Mouse (Mus musculus) right cerebral cortex, postnatal 4 days (tissue): Measurements from ENCODE around the gene Xab2.
A peak's percentile ranks its signal among the peaks of the same experiment; 100 is the strongest.

Experiments used
- DNase-seq: peaks from one replicate; pipeline ENCODE4 v3.0.0-alpha.2; 2022

Gene Xab2

DNA sequence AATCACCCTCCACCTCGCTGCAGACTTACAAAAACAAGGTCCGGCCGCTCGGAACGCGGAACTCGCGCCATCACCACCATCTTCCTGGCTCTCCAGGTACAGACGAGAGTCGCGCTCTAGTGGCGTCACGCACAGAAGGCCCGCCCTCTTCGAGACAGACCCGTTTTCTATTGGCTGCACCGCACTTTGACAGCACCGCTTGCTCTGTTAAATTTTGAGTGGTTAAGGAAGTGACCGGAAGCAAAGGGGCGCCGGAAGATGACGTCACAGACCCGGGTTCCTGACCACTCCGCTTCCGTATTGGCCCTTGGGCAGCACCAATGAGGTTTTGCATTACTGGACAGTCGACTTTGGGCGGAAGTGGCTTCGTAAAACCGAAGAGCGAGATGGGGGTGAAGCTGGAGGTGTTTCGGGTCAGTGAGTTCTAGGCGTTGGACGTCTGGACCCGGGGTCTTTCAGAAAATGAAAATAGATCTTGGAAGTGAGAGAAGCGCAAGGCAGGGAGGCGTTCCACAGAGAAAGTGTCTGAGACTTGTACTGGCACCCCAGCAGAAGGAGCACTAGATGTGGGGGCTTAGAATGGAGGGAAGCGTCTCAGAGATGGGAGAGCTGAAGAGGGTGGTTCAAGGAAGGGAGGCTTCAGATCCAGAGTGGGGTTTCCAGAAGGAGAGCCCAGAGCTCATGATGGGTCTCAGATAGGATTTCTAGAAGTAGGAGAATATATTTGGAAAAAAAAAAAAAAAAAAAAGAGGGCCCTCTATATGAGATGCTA lies at the start of gene Xab2, which contains the start of gene Pet100:
Gene Xab2 (minus strand): TSS at position 118 of the 772 bp plus-strand sequence.
Gene Pet100 (plus strand): TSS at position 350 of the 772 bp plus-strand sequence.
- DNase-seq, result peak; percentile 98

DNA sequence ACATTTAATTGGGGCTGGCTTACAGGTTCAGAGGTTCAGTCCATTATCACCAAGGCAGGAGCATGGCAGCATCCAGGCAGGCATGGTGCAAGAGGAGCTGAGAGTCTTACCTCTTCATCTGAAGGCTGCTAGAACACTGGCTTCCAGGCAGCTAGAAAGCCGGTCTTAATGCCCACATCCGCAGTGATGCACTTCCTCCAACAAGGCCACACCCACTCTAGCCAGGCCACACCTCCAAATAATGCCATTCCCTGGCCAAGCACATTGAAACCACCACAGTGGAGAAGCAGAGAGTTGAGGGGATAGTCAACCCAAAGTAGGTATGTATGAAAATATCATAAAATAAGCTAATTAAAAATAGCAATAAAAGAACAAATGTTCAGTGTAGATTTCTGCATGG lies 49.3 kb upstream of the Xab2 start:
- DNase-seq, result no peak

- no peak for DNase-seq
These were observed 44.4 kb upstream of the Xab2 start, which contains the start of gene Mcemp1 for GRCm38 (mm10) chr8:3665507-3665906. Gene Mcemp1, plus strand, starts transcription at chr8:3665754.

DNA sequence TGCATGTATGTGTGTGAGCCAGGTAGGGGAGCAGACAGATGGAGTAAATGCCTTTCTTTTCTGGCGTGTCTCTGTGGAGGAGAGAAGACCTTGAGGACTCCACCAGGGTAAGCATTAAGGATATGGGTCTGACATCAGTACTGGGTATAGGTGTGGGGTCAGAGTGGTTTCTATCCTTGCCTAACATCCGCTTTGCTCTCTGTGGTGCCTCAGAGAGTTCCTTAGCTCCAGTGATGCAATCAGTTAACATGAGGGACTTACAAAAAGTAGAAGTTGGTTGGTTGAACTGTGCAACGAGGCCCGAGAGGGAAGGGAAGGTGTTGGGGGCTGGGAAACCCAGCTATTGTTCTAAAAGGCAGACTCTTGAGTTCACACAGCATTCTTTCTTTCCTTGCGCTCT lies 43.3 kb upstream of the Xab2 start:
- no peak for DNase-seq

DNA sequence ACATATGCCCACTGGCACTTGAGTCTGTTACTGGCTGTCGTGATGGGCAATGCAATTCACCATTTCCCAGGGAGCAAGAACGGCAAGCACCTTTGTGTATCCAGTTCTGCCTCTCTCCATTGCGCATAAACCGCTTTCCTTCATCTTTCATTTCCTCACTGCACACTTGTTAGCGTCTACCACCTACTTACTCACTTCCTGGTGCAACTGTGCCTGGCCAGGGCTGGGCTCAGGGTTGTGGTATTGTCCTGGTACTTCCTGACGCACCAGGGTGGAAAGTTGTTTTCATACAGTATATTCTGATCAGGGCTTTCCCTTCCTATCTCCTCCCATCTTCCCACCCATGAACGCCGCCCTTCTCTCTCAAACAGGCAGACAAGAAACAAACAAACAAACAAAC lies 39.8 kb upstream of the Xab2 start:
- DNase-seq, result no peak

DNA sequence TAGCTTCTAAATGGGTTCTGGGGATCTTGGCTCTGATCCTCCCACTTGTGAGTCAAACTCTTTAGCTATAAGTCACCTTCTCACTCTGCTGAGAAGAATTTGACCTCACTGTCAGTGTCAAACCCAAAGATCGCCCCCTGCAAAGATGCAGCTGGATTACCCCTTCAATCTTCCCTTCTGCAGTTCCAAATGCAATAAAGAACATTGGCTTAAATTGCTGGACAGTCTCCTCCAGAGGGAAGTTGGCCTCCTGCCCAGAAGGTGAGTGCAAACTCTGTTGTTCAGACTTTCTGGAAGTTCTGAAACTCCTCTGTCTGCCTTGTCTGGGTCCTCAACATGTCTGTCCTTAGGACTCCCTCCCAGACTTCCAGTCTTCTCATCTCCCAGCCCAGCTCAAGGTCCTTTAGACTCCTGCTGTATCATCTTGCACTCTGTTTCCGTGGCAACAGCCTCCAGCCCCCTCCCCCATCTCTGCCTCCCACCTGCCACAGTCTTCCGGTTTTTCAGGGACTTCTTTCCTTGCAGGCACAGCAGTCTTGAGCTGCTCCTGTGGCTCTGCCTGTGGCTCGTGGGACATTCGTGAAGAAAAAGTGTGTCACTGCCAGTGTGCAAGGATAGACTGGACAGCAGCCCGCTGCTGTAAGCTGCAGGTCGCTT lies 35.7 kb upstream of the Xab2 start:
- DNase-seq, result peak; percentile 26

DNA sequence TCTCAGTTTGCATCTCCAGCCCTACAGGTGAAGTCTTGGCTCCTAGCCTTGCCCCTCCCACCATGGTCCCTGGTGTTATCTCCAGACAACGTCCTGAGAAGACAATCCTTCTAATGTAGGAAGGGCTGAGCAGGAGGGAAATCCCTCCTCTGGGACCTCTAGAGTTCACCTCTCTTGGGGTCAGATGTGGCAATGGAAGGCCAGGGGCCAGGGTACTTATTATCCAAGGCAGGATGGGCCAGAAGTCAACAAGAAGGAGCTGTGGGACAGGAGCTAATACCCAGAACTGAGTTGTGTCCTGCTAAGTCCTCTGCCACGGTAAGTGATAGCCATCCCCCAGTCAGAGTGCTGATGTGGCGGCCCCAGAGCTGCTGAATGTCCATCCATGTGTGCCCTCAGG lies 34.4 kb upstream of the Xab2 start, which contains the start of gene Retn:
Gene Retn (plus strand): TSS at position 245 of the 400 bp plus-strand sequence.
- no peak for DNase-seq

- no peak for DNase-seq
These were observed 33.8 kb upstream of the Xab2 start for GRCm38 (mm10) chr8:3654726-3655508.

- no peak for DNase-seq
These were observed 31.7 kb upstream of the Xab2 start for GRCm38 (mm10) chr8:3652845-3653244.

GRCm38 (mm10) chr8:3648990-3649389 lies 27.9 kb upstream of the Xab2 start:
- no peak for DNase-seq

DNA sequence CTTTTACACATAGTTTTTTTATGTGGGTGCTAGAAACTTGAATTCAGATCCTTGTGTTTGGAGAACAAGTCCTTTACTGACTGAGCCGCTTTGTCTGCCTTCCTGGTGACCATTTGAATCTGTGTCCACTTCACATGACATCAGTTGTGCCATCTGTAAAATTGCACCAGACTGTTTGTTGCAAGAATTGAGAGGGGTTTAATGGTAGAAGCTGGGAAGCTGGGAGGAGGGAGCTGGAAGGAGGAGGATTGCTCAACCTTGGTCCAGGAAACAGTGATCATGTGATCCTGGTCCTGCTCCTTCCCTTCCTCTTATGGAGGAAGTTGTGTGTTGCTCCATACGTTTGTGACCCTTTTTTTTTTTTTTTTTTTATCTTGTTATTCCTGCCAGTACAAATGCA lies 27.2 kb upstream of the Xab2 start:
- no peak for DNase-seq

DNA sequence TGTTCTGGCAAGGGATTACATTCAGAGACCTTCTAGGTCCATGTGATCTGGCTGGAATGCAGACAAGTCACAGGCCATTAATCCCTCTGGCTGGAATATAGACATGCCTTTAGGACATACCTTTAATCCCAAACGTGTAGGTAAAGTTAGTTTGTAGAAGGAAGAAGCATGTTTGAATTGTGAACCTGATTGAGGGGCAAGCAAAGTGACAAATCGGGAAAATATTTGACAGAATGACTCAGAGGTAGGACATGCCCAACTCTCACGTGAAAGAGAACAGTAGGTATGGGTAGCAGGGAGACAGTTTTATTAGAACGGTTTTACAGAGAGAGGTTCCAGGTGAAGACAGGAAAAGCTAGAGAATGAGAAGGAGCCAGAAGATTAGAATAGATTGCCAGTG lies 26.4 kb upstream of the Xab2 start:
- no peak for DNase-seq

GRCm38 (mm10) chr8:3646824-3647531 lies 25.9 kb upstream of the Xab2 start:
- no peak for DNase-seq

- DNase-seq, result peak; percentile 22
These were observed 24.7 kb upstream of the Xab2 start for GRCm38 (mm10) chr8:3645804-3646203.

- no peak for DNase-seq
These were observed 10.4 kb upstream of the Xab2 start for GRCm38 (mm10) chr8:3631478-3631875.

DNA sequence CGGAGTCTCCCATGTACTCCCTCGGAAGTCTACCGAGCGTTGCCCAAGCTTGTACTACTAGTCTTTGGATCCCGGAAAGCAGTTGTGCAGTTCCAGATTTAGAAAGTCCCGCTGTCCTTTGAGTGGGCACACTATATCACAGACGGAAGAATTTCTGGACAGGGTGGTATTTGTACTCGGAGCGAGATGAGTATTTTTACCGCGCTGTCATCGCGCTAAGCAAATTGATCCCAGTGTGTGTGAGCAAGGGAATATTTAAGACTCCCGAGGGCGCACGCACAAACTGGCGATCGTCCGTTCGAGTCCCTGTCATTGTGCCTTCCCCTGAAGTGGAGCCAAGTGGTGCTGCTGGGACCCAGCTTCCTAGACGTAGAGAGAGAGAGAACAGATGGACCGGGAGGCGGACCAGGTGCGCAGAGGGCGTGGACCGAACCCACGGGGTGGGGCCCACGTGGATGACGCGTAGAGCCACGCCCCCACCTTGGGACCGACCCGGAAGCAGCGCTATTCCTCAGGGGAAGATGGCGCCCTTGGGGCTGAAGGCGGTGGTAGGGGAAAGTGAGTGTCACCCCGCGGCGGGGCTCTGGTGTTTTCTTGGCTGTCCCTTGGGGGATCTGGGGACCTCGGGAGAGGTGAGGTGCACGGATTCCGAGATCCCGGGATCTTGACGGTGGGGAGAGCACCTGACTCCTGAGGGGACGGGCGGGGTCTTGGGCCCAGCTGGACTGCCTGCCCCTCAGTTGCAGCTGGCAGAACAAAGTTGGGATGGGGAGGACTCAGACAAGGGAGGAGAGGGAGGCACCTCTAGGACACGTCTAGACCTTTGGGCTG lies 9.7 kb upstream of the Xab2 start, which contains the start of gene Stxbp2:
Gene Stxbp2 (plus strand): TSS at position 309 of the 831 bp plus-strand sequence.
- peak; percentile 70 for DNase-seq

GRCm38 (mm10) chr8:3628014-3628413 lies 6.9 kb upstream of the Xab2 start:
- DNase-seq, result no peak

DNA sequence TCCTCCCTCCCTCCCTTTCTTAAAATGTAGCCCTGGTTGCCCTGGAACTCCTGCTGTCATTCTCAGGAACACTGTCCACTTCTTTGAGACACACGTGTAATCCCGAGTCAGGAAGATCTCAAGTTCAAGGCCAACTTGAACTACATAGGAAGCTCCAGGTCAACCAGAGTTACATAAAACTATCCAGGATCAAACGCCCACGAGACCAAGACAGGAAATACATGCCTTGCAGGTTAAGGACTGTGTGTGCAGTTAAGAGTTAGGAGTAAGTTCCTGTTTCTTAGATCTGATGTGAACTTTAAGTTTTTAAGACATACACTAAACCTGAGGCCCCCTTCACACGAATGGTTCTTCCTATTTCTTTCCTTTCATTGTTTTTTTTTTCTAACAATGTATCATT lies 5.9 kb upstream of the Xab2 start:
- DNase-seq, result no peak

DNA sequence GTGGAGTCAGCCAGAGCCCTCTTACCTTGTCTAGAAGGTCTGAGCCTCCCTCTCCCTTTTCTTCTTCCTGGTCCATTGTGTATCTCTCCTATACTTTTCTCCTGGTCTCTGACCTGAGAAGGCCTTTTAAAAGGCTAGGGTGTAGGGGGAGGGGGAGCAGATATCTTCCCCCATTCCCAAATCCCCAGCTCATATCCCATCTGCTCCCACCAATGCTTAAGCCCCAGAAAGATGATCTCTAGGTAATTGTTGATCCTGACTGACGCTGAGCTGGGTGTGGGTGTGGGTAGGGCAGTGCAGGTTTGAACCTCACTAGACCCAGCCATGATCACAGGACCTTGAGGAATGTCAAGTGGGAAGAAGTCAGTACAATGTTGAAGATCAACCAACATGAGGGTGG lies 4.3 kb upstream of the Xab2 start, which contains the start of gene Pcp2:
Gene Pcp2 (minus strand): TSS at position 101 of the 400 bp plus-strand sequence.
- no peak for DNase-seq

- no peak for DNase-seq
These were observed 1.0 kb upstream of the Xab2 start for GRCm38 (mm10) chr8:3622119-3622518.

DNA sequence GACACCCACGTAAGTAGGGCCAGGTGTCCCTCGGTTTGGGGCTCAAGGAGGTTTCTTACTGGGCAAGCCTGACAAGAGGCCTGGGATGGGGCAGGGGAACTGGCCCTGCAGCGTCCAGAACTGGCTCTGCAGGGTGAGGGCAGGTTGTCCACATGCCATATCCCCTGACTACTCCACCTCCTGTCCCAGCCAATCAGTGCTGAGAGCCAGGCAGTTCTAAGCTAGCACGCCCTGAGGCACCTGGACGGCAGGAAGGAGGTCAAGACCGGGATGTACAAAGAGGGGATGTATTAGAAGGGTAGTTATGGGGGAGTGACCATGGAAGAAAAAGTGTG lies 11.3 kb downstream of the Xab2 start:
- no peak for DNase-seq
